ENCODE assay signal across 17 mouse cellular contexts in genomic region chr14:78534651-78535050, GRCm38 (mm10). TPM values are rescaled to one million over a fixed set of nuclear protein-coding genes. Genes with fewer than 3 reads are reported as not detected.
DNase-seq lines count a peak whose midpoint lies in the region; ATAC-seq and TF ChIP-seq lines count a peak whose summit lies in the region.
"Had no signal": no experiment of that assay in that cellular context is flagged by ENCODE, and none has a peak within 500 bp of the region (broad histone marks: within the 10 kb centered on the region; RNA-seq: fewer than 3 reads in every experiment).

No protein-coding gene starts in this region.

- intact Hi-C loops in gastrocnemius, postnatal 36 days (cut with DNase I): no loop called here

- WGBS in forebrain, postnatal 0 days: 89% methylated on average over 5 of the region's 5 CpGs
- 77% methylated on average over 5 of the region's 5 CpGs for WGBS in forebrain, embryonic 11.5 days
- WGBS in midbrain, embryonic 13.5 days: 73% methylated on average over 5 of the region's 5 CpGs
- 93% methylated on average over 5 of the region's 5 CpGs for WGBS in neural tube, embryonic 15.5 days

- no peaks in the 10 kb centered on the region for H3K27me3 ChIP-seq in forebrain, postnatal 0 days (ENCODE audit: insufficient read depth, low read length)
- no peaks in the 10 kb centered on the region for H3K27me3 ChIP-seq in forebrain, embryonic 11.5 days (ENCODE audit: control insufficient read depth, insufficient read depth, low read length)
- H3K27me3 ChIP-seq in midbrain, embryonic 13.5 days: no peaks in the 10 kb centered on the region
- no peaks in the 10 kb centered on the region for H3K27me3 ChIP-seq in neural tube, embryonic 15.5 days (replicated peaks)
- H3K27me3 ChIP-seq: intestine, embryonic 15.5 days; megakaryocyte, embryonic 14.5 days had no signal

- no peak overlapping the region for H3K9ac ChIP-seq in forebrain, postnatal 0 days
- H3K9ac ChIP-seq in forebrain, embryonic 11.5 days (ENCODE audit: low read length): no peak overlapping the region
- H3K9ac ChIP-seq in midbrain, embryonic 13.5 days (replicated peaks): no peak overlapping the region
- H3K9ac ChIP-seq in neural tube, embryonic 15.5 days (replicated peaks): no peak overlapping the region

- no peak overlapping the region for H3K4me3 ChIP-seq in forebrain, postnatal 0 days (ENCODE audit: low read depth, low read length)
- no peak overlapping the region for H3K4me3 ChIP-seq in forebrain, embryonic 11.5 days (ENCODE audit: low read depth, low read length)
- peak overlapping the region; percentile 99; the same call in 1 of the 2 replicates for H3K4me3 ChIP-seq in layer of hippocampus, adult 2 months
- no peak overlapping the region; the same call in 1 of the 2 replicates for H3K4me3 ChIP-seq in midbrain, embryonic 13.5 days (replicated peaks)
- no peak overlapping the region for H3K4me3 ChIP-seq in neural tube, embryonic 15.5 days (replicated peaks)
- H3K4me3 ChIP-seq: megakaryocyte, embryonic 14.5 days had no signal

- TF ChIP-seq CTCF in forebrain, postnatal 0 days (IDR thresholded peaks at IDR 0.05; ENCODE audit: low read depth): no peak
- no peak for TF ChIP-seq CTCF in layer of hippocampus, adult 2 months (conservative IDR thresholded peaks at IDR 0.05)

- no peak overlapping the region for H3K27ac ChIP-seq in forebrain, postnatal 0 days (ENCODE audit: low read depth, low read length)
- no peak overlapping the region for H3K27ac ChIP-seq in forebrain, embryonic 11.5 days (ENCODE audit: low read depth, low read length)
- no peak overlapping the region for H3K27ac ChIP-seq in layer of hippocampus, adult 2 months
- H3K27ac ChIP-seq in midbrain, embryonic 13.5 days: no peak overlapping the region
- no peak overlapping the region for H3K27ac ChIP-seq in neural tube, embryonic 15.5 days (replicated peaks)
- H3K27ac ChIP-seq: intestine, embryonic 15.5 days had no signal

- no peak for DNase-seq in forebrain, postnatal 0 days
- no peak for DNase-seq in forebrain, embryonic 11.5 days (ENCODE audit: low spot score)
- DNase-seq in layer of hippocampus, adult 2 months (ENCODE audit: low spot score in 2 of 2): no peak
- no peak for DNase-seq in layer of hippocampus, postnatal 25 days (ENCODE audit: extremely low spot score in 1 of 2, low spot score in 1 of 2)
- DNase-seq in frontal cortex, adult 2 months (ENCODE audit: extremely low spot score in 1 of 2, low spot score in 1 of 2): no peak
- no peak for DNase-seq in gastrocnemius, postnatal 36 days
- DNase-seq: cerebellum, adult 11 months; cerebellum, postnatal 25 days; heart, adult 18-20 months; heart, postnatal 10 days; left cerebral cortex, postnatal 4 days; lung, postnatal 10 days; thymus, adult 18-20 months had no signal

- H3K4me2 ChIP-seq in forebrain, postnatal 0 days (ENCODE audit: low read depth): peak overlapping the region; percentile 80; the same call in 1 of the 2 replicates
- H3K4me2 ChIP-seq in forebrain, embryonic 11.5 days (ENCODE audit: low read depth, low read length, severe bottlenecking): no peak overlapping the region
- H3K4me2 ChIP-seq in midbrain, embryonic 13.5 days (replicated peaks): peak overlapping the region; percentile 22; the same call in 1 of the 2 replicates
- peak overlapping the region; percentile 80; the same call in 1 of the 2 replicates for H3K4me2 ChIP-seq in neural tube, embryonic 15.5 days

- H3K9me3 ChIP-seq in forebrain, postnatal 0 days (ENCODE audit: low read length): no peaks in the 10 kb centered on the region
- H3K9me3 ChIP-seq in forebrain, embryonic 11.5 days (ENCODE audit: control insufficient read depth, low read length): no peaks in the 10 kb centered on the region
- H3K9me3 ChIP-seq in midbrain, embryonic 13.5 days: no peaks in the 10 kb centered on the region
- H3K9me3 ChIP-seq in neural tube, embryonic 15.5 days (replicated peaks): no peaks in the 10 kb centered on the region
- H3K9me3 ChIP-seq: intestine, embryonic 15.5 days; megakaryocyte, embryonic 14.5 days had no signal

- no peaks in the 10 kb centered on the region for H3K36me3 ChIP-seq in forebrain, postnatal 0 days (ENCODE audit: insufficient read depth)
- no peaks in the 10 kb centered on the region for H3K36me3 ChIP-seq in forebrain, embryonic 11.5 days (ENCODE audit: control insufficient read depth, insufficient read depth, low read length)
- H3K36me3 ChIP-seq in midbrain, embryonic 13.5 days: no peaks in the 10 kb centered on the region
- H3K36me3 ChIP-seq in neural tube, embryonic 15.5 days: no peaks in the 10 kb centered on the region
- H3K36me3 ChIP-seq: intestine, embryonic 15.5 days had no signal

- no peak for ATAC-seq in forebrain, postnatal 0 days
- no peak for ATAC-seq in forebrain, embryonic 11.5 days (replicated peaks; ENCODE audit: low FRiP score)
- no peak for ATAC-seq in midbrain, embryonic 13.5 days
- no peak for ATAC-seq in neural tube, embryonic 15.5 days (ENCODE audit: low FRiP score)
- ATAC-seq: intestine, embryonic 15.5 days had no signal

- peaks cover 20% of the 10 kb centered on the region for H3K4me1 ChIP-seq in forebrain, postnatal 0 days (ENCODE audit: insufficient read depth)
- H3K4me1 ChIP-seq in forebrain, embryonic 11.5 days (replicated peaks; ENCODE audit: control insufficient read depth, insufficient read depth, low read length): peaks cover 3% of the 10 kb centered on the region
- H3K4me1 ChIP-seq in midbrain, embryonic 13.5 days (replicated peaks): peaks cover 44% of the 10 kb centered on the region
- peaks cover 50% of the 10 kb centered on the region for H3K4me1 ChIP-seq in neural tube, embryonic 15.5 days

RNA-seq across cellular contexts. Expression of gene Akap11, which starts 2.0 kb away (rescaled TPM):
- total RNA-seq in forebrain, postnatal 0 days (2014; rRNA removed): 99.9 and 117 TPM in 2 replicates
- polyA plus RNA-seq in forebrain, postnatal 0 days (2015; fragmentation: Nextera tagmentation; extraction: Ambion mirVana): 20.3 and 32.9 TPM in 2 replicates
- 18.3 and 19.5 TPM in 2 replicates for polyA plus RNA-seq in forebrain, embryonic 11.5 days (2014; fragmentation: Nextera tagmentation; extraction: Ambion mirVana)
- total RNA-seq in layer of hippocampus, adult 2 months (2021): 100 to 1,000 TPM; 194 to 196 TPM
- 100 to 1,000 TPM; 184 to 194 TPM for total RNA-seq in layer of hippocampus, postnatal 25 days (2021)
- 38.7 and 39.4 TPM in 2 replicates for polyA plus RNA-seq in midbrain, embryonic 13.5 days (2015; fragmentation: Nextera tagmentation; extraction: Ambion mirVana)
- 31.5 and 32.4 TPM in 2 replicates for polyA plus RNA-seq in neural tube, embryonic 15.5 days (2015; fragmentation: Nextera tagmentation; extraction: Ambion mirVana)
- polyA plus RNA-seq in frontal cortex, adult 2 months (2012; rRNA removed): 57.1 and 61.7 TPM in 2 replicates
- total RNA-seq in gastrocnemius, postnatal 36 days (2021): 10 to 100 TPM; 11.5 to 15.5 TPM
